Mouse (Mus musculus): ENCODE results near the gene Rps12. TPM values are rescaled to one million over a fixed set of nuclear protein-coding genes. Genes with fewer than 3 reads are reported as not detected.

Gene Rps12
- polyA plus RNA-seq, 1 experiment from 2014 or later, result 161 TPM

- H3K27me3 ChIP-seq (ENCODE audit: poor library complexity, severe bottlenecking), result no peaks in the 10 kb centered on the region
- WGBS, result 88% methylated on average over 11 of the region's 11 CpGs
- H3K36me3 ChIP-seq (replicated peaks), result peaks cover 62% of the 10 kb centered on the region
- H3K4me3 ChIP-seq, result no peak overlapping the region
- peaks cover 32% of the 10 kb centered on the region for H3K4me1 ChIP-seq
- H3K9me3 ChIP-seq, result no peaks in the 10 kb centered on the region
- no peak for DNase-seq (ENCODE audit: extremely low spot score, low spot score)
- H3K27ac ChIP-seq, result no peak overlapping the region
Observed at GRCm38 (mm10) chr10:23781760-23782735, 5.0 kb downstream of the Rps12 start.

- Histone ChIP-seq H3K4me1 (peaks cover 27% of the 10 kb centered on the region), H3K27ac (no peak overlapping the region), H3K27me3 (ENCODE audit: poor library complexity, severe bottlenecking) (no peaks in the 10 kb centered on the region), H3K9me3 (no peaks in the 10 kb centered on the region), H3K4me3 (no peak overlapping the region), H3K36me3 (replicated peaks) (peaks cover 51% of the 10 kb centered on the region)
- 88% methylated on average over 6 of the region's 6 CpGs for WGBS
- no peak for DNase-seq (ENCODE audit: extremely low spot score, low spot score)
Observed at GRCm38 (mm10) chr10:23780539-23781275, 6.4 kb downstream of the Rps12 start.

- Histone ChIP-seq H3K4me1 (peaks cover 3% of the 10 kb centered on the region; the same call in 1 of the 2 replicates), H3K36me3 (replicated peaks) (peaks cover 21% of the 10 kb centered on the region), H3K27ac (no peak overlapping the region), H3K4me3 (no peak overlapping the region), H3K9me3 (no peaks in the 10 kb centered on the region), H3K27me3 (ENCODE audit: poor library complexity, severe bottlenecking) (no peaks in the 10 kb centered on the region)
- DNase-seq (ENCODE audit: extremely low spot score, low spot score), result no peak
- 33% methylated on average over 5 of the region's 5 CpGs for WGBS
Observed at GRCm38 (mm10) chr10:23777288-23777945, 9.7 kb downstream of the Rps12 start.

- H3K36me3 ChIP-seq (replicated peaks), result no peaks in the 10 kb centered on the region
- WGBS, result 75% methylated on average over 7 of the region's 7 CpGs
- no peak for DNase-seq (ENCODE audit: extremely low spot score, low spot score)
Observed at GRCm38 (mm10) chr10:23754166-23754565, 32.9 kb downstream of the Rps12 start.

More at GRCm38 (mm10) chr10:23754166-23754565, 32.9 kb downstream of the Rps12 start:
- H3K4me3 ChIP-seq, result no peak overlapping the region
- H3K9me3 ChIP-seq, result no peaks in the 10 kb centered on the region
- H3K27ac ChIP-seq, result no peak overlapping the region
- H3K4me1 ChIP-seq, result no peaks in the 10 kb centered on the region
- no peaks in the 10 kb centered on the region for H3K27me3 ChIP-seq (ENCODE audit: poor library complexity, severe bottlenecking)

Other genes with a start within 250 kb of the Rps12 start
- 10.6 and 12.4 TPM in 2 replicates for gene Slc18b1, start 9.7 kb upstream of the Rps12 start, polyA plus RNA-seq (2016; fragmentation: Nextera tagmentation; extraction: Ambion mirVana)
- not detected in 2 replicates for gene Vnn3, start 64.2 kb upstream of the Rps12 start, polyA plus RNA-seq (2016; fragmentation: Nextera tagmentation; extraction: Ambion mirVana)
- 1.2 and 1.9 TPM in 2 replicates for gene Vnn1, start 107.4 kb upstream of the Rps12 start, polyA plus RNA-seq (2016; fragmentation: Nextera tagmentation; extraction: Ambion mirVana)
- gene Taar1, start 133.1 kb upstream of the Rps12 start, polyA plus RNA-seq (2016; fragmentation: Nextera tagmentation; extraction: Ambion mirVana), result not detected in 2 replicates
- gene Taar2, start 151.3 kb upstream of the Rps12 start, polyA plus RNA-seq (2016; fragmentation: Nextera tagmentation; extraction: Ambion mirVana), result not detected in 2 replicates
- not detected in 2 replicates for gene Taar3, start 162.3 kb upstream of the Rps12 start, polyA plus RNA-seq (2016; fragmentation: Nextera tagmentation; extraction: Ambion mirVana)
- not detected in 2 replicates for gene Taar4, start 173.2 kb upstream of the Rps12 start, polyA plus RNA-seq (2016; fragmentation: Nextera tagmentation; extraction: Ambion mirVana)
- gene Taar5, start 183.4 kb upstream of the Rps12 start, polyA plus RNA-seq (2016; fragmentation: Nextera tagmentation; extraction: Ambion mirVana), result not detected in 2 replicates
- gene Taar6, start 198.4 kb upstream of the Rps12 start, polyA plus RNA-seq (2016; fragmentation: Nextera tagmentation; extraction: Ambion mirVana), result not detected in 2 replicates
- gene Taar7a, start 206.2 kb upstream of the Rps12 start, polyA plus RNA-seq (2016; fragmentation: Nextera tagmentation; extraction: Ambion mirVana), result not detected in 2 replicates
- not detected in 2 replicates for gene Taar7b, start 212.7 kb upstream of the Rps12 start, polyA plus RNA-seq (2016; fragmentation: Nextera tagmentation; extraction: Ambion mirVana)
- gene Taar7d, start 239.9 kb upstream of the Rps12 start, polyA plus RNA-seq (2016; fragmentation: Nextera tagmentation; extraction: Ambion mirVana), result not detected in 2 replicates

Measured in forebrain, embryonic 10.5 days (tissue).